Mouse (Mus musculus) myocyte (in vitro differentiated cells): ENCODE data around the gene Bcar1.

Experiments
- CEBPB ChIP-seq: IDR thresholded peaks from 2 replicates; pipeline ENCODE4 v1.6.1; 2011; ENCODE audit warnings: mild to moderate bottlenecking, moderate library complexity; ENCODE audit not compliant: poor library complexity, insufficient read depth, severe bottlenecking
- MAX ChIP-seq: IDR thresholded peaks from one replicate; pipeline ENCODE4 v1.6.1; 2011; ENCODE audit warnings: low read depth, mild to moderate bottlenecking, control low read depth
- MYOD1 ChIP-seq, 3 experiments: IDR thresholded peaks; one replicate each; pipeline ENCODE4 v1.6.1; 2011; ENCODE audit warnings: control low read depth in 2 of 3, low read depth in 2 of 3, mild to moderate bottlenecking in 2 of 3, moderate library complexity in 1 of 3; ENCODE audit not compliant: insufficient read length in 2 of 3, control insufficient read depth in 1 of 3
- POLR2A ChIP-seq: IDR thresholded peaks from one replicate; pipeline ENCODE4 v1.6.1; 2011; ENCODE audit warnings: low read depth, mild to moderate bottlenecking, control low read depth, moderate library complexity; ENCODE audit not compliant: insufficient read length
- POLR2AphosphoS2 ChIP-seq: IDR thresholded peaks from one replicate; pipeline ENCODE4 v1.6.1; 2011; ENCODE audit warnings: low read depth, control low read depth; ENCODE audit not compliant: insufficient read length
- TCF12 ChIP-seq: IDR thresholded peaks from one replicate; pipeline ENCODE4 v1.6.1; 2011; ENCODE audit warnings: mild to moderate bottlenecking, control low read depth; ENCODE audit not compliant: poor library complexity, insufficient read depth, severe bottlenecking

GRCm38 (mm10) chr8:111754088-111754487 is 10.5 kb upstream of the Bcar1 start:
- TF ChIP-seq MYOD1 (IDR thresholded peaks at IDR 0.05; ENCODE audit: control insufficient read depth in 1 of 3, insufficient read length in 2 of 3, low read depth in 2 of 3) (no peak), CEBPB (no peak), TCF12 (no peak), POLR2A (no peak), MAX (no peak), POLR2AphosphoS2 (no peak)
